Mouse (Mus musculus) small intestine, adult 2 months (tissue): ENCODE results near the gene 9130008F23Rik. TPM values are rescaled to one million over a fixed set of nuclear protein-coding genes. Genes with fewer than 3 reads are reported as not detected.
A peak's percentile ranks its signal among the peaks of the same experiment; 100 is the strongest.

ENCODE experiments used
- H3K27ac ChIP-seq: fragments of 200-500 bp; 2 replicates; pipeline ENCODE4 v1.5.1; 2012; ENCODE audit warnings: low read depth, low read length, control low read depth, inconsistent platforms; ENCODE audit not compliant: insufficient read depth
- H3K27me3 ChIP-seq: fragments of 200-500 bp; 2 replicates; pipeline ENCODE4 v1.6.1; 2012; ENCODE audit warnings: mild to moderate bottlenecking, moderate library complexity, low read length, inconsistent platforms; ENCODE audit not compliant: control insufficient read depth, insufficient read depth
- H3K36me3 ChIP-seq: fragments of 200-500 bp; 2 replicates; pipeline ENCODE4 v1.6.1; 2012; ENCODE audit warnings: mild to moderate bottlenecking, low read length, control low read depth, inconsistent platforms; ENCODE audit not compliant: control insufficient read depth, insufficient read depth
- H3K4me1 ChIP-seq: fragments of 200-500 bp; 2 replicates; pipeline ENCODE4 v1.6.1; 2012; ENCODE audit warnings: low read length, inconsistent platforms, mixed read lengths; ENCODE audit not compliant: control insufficient read depth, insufficient read depth, insufficient read length
- H3K4me3 ChIP-seq: fragments of 200-500 bp; 2 replicates; pipeline ENCODE4 v1.5.1; 2012; ENCODE audit warnings: low read depth, mild to moderate bottlenecking, control low read depth, inconsistent platforms, low read length, moderate library complexity
- CTCF ChIP-seq: fragments of 200-500 bp; IDR thresholded peaks from 2 replicates; pipeline ENCODE4 v1.5.1; 2012; ENCODE audit warnings: low read depth, mild to moderate bottlenecking, control low read depth, inconsistent platforms, low read length, moderate library complexity, mixed read lengths; ENCODE audit not compliant: insufficient replicate concordance, insufficient read length; ENCODE audit errors: extremely low read depth
- POLR2A ChIP-seq: fragments of 200-500 bp; IDR thresholded peaks from 2 replicates; pipeline ENCODE4 v1.6.1; 2012; ENCODE audit warnings: low read depth, mild to moderate bottlenecking, control low read depth, inconsistent platforms, low read length, moderate library complexity
- WGBS: fragments of 180-500 bp; shearing (Covaris S2); methylation state at CpG from one replicate; pipeline ENCODE4 v1.1.7; 2018; 5-methylcytosine and 5-hydroxymethylcytosine counted together
- polyA plus RNA-seq: library from polyadenylated mRNA; depleted of rRNA; stranded (reverse); fragments of >200 nt; gene quantifications from 2 replicates; pipeline ENCODE4 v1.2.3, GENCODE M21; 2012; rRNA removed

The 9130008F23Rik gene
- polyA plus RNA-seq, 1 experiment: 7.7 TPM

DNA sequence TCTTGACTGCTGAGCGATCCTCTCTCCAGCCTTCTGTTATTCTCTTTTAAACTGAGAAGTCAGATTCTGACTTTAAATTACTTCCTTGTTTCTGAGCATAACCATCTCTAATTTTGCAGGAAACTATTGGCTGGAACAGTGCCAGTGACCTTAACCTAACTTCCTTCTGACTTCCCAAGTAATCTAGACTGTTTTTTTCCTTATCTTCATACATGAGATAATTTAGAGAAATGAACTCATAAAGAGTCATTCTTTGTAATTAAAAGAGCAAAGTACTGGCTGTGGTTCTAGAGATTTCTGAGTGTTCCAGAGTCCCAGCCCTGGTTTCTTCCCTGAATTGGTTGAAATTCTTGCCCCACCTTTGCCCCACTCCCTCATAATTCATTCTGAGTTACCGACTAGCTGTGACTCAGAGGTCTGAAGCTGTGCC lies 6.8 kb downstream of the 9130008F23Rik start:
- WGBS: 6% methylated on average over 2 of the region's 2 CpGs
- Histone ChIP-seq H3K36me3 (peaks cover 13% of the 10 kb centered on the region), H3K4me1 (peaks cover 8% of the 10 kb centered on the region; the same call in 1 of the 2 replicates), H3K27ac (peak overlapping the region; percentile 89), H3K4me3 (no peak overlapping the region), H3K27me3 (no peaks in the 10 kb centered on the region)
- no peak for TF ChIP-seq POLR2A
- TF ChIP-seq CTCF: no peak

- WGBS: 91% methylated on average over 6 of the region's 6 CpGs
- no peak overlapping the region; the same call in 1 of the 2 replicates for H3K27ac ChIP-seq
- TF ChIP-seq POLR2A (no peak), CTCF (no peak)
- no peaks in the 10 kb centered on the region for H3K27me3 ChIP-seq
- peaks cover 13% of the 10 kb centered on the region for H3K36me3 ChIP-seq
- peaks cover 14% of the 10 kb centered on the region; the same call in 1 of the 2 replicates for H3K4me1 ChIP-seq
- H3K4me3 ChIP-seq: no peak overlapping the region
These were observed 7.7 kb downstream of the 9130008F23Rik start for GRCm38 (mm10) chr17:40872626-40873025.

DNA sequence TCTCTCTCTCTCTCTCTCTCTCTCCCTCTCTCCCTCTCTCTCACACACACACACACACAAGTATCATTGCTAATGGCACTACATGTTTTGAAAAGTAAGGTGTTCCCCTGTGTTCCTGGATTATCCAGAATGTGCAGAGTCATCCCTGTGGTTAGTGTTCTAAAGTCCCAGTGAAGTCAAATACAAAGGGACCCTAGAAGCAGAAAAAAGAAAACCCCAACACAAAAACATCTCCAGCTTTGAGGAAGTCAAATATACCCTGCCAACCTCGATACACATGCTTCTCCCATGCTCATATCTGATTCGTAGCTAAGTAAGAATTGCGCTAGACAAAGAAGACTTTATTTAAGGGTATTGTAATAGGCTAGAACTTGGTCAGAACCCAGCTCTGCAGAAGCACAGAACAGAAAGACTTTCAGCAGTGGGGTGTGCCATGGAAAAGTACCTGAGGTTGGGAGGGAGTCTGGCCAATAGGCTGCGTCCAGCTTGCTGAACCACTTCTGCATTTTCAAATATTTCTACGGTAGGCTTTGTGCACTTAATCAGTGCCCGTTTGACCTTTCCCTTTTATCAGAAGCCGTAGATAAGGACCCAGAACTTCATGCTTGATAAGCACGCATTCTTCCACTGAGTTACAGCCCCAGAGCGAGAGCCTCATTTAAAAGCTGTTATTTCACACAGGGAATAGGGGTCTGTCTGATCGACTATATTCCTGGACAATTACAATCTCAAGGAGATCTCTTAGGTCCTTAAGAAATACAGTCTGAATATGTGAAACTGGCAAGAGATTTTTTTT lies 11.2 kb downstream of the 9130008F23Rik start:
- no peak overlapping the region for H3K4me3 ChIP-seq
- H3K27me3 ChIP-seq: no peaks in the 10 kb centered on the region
- no peaks in the 10 kb centered on the region for H3K36me3 ChIP-seq
- WGBS: 12% methylated on average over 10 of the region's 10 CpGs
- peaks cover 17% of the 10 kb centered on the region; the same call in 1 of the 2 replicates for H3K4me1 ChIP-seq
- peak overlapping the region; percentile 44; the same call in 1 of the 2 replicates for H3K27ac ChIP-seq
- no peak for TF ChIP-seq POLR2A

DNA sequence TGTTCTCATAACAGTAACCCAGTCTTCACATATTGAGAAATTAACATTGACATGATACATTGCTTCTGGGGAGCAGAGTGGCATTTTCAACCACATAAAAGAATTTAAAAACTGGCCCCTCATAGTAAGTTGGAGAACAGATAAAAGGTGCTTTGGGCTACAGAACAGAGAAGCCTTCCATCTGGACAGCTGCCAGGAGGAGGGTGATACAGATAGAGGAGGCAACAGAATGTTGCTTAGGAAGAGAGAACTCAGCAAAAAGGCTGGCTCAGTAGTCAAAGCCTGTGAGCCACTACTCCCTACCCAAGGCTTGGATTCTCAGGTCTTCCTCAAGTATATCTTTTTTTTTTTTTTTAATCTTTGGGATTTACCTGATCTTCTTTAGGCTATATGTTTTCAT lies 25.3 kb downstream of the 9130008F23Rik start:
- H3K27me3 ChIP-seq: no peaks in the 10 kb centered on the region
- no peak for TF ChIP-seq POLR2A

DNA sequence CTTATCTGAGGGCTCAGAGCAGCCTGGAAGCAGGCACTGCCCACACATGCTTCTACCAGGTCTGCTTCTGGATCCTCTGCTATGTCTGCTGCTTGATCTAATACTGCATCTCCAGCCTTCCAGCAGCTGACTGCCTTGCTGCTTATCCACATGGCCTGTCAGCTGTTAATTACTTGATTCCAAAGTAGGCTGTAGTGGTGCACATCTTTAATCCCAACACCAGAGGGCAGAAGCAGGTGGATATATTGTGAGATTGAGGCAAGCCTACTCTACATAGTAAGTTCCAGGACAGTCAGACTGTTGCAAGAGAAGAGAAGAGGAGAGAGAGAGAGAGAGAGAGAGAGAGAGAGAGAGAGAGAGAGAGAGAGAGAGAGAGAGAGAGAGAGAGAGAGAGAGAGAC lies 43.1 kb downstream of the 9130008F23Rik start:
- Histone ChIP-seq H3K36me3 (no peaks in the 10 kb centered on the region), H3K4me1 (no peaks in the 10 kb centered on the region), H3K27ac (no peak overlapping the region), H3K4me3 (no peak overlapping the region), H3K27me3 (no peaks in the 10 kb centered on the region)
- TF ChIP-seq POLR2A (no peak), CTCF (peak; percentile 26; the same call in 1 of the 2 replicates)

More for the DNA sequence above, 25.3 kb downstream of the 9130008F23Rik start:
- Histone ChIP-seq H3K27ac (no peak overlapping the region), H3K36me3 (no peaks in the 10 kb centered on the region), H3K4me3 (no peak overlapping the region), H3K4me1 (no peaks in the 10 kb centered on the region)

DNA sequence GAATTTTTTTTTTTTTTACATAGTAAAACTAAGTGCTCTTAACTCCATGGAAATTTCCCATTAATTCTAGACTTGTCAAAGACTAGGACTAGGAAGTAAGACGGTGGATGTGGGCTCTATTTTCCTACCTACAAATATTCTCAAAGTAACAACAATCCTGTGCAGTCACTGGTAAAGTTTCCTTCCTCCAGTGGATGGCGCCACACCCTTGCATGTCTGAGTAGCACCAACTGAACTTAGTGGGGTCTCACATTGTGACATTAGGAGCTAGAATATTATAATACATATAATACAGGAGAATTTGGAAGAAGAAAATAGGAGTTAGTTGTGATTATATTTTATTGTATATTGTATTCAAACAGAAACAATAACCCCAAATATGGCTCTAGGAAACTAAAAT lies 48.5 kb downstream of the 9130008F23Rik start:
- 37% methylated on average over 2 of the region's 2 CpGs for WGBS
- TF ChIP-seq CTCF (no peak), POLR2A (no peak)
- H3K4me1 ChIP-seq: no peaks in the 10 kb centered on the region
- no peak overlapping the region for H3K27ac ChIP-seq
- no peaks in the 10 kb centered on the region for H3K27me3 ChIP-seq
- H3K4me3 ChIP-seq: no peak overlapping the region
- no peaks in the 10 kb centered on the region for H3K36me3 ChIP-seq

Other genes starting within 250 kb of the 9130008F23Rik start
- not detected in 2 replicates for gene Esp3, start 248.5 kb downstream of the 9130008F23Rik start, polyA plus RNA-seq
- not detected in 2 replicates for gene Esp1, start 153.4 kb downstream of the 9130008F23Rik start, polyA plus RNA-seq
- gene Crisp2, start 73.6 kb downstream of the 9130008F23Rik start, polyA plus RNA-seq: not detected in 2 replicates
- not detected in 2 replicates for gene Rhag, start 69.4 kb downstream of the 9130008F23Rik start, polyA plus RNA-seq
- not detected in 2 replicates for gene Glyatl3, start 33.8 kb upstream of the 9130008F23Rik start, polyA plus RNA-seq
- 2.8 and 4.7 TPM in 2 replicates for gene Mut, start 54.1 kb upstream of the 9130008F23Rik start, polyA plus RNA-seq
- 0.19 and 0.22 TPM in 2 replicates for gene Cenpq, start 54.5 kb upstream of the 9130008F23Rik start, polyA plus RNA-seq